Mouse (Mus musculus): ENCODE results near the gene Thsd4. TPM values are rescaled to one million over a fixed set of nuclear protein-coding genes. Genes with fewer than 3 reads are reported as not detected.

Gene Thsd4
- total RNA-seq, 1 experiment: 1.6 TPM

- no peaks in the 10 kb centered on the region for H3K9me3 ChIP-seq (ENCODE audit: control insufficient read depth, insufficient read depth, low read depth, low read length)
- DNase-seq (ENCODE audit: low read depth, low spot score): no peak
- H3K9ac ChIP-seq (ENCODE audit: insufficient read depth, low read depth, low read length, poor library complexity, severe bottlenecking): no peak overlapping the region
- no peak overlapping the region for H3K4me3 ChIP-seq (ENCODE audit: insufficient read depth in 1 of 2, low read depth in 1 of 2, low read length in 2 of 2, poor library complexity in 1 of 2, severe bottlenecking in 1 of 2)
- H3K4me1 ChIP-seq (ENCODE audit: control insufficient read depth in 2 of 2, insufficient read depth in 2 of 2, low read length in 2 of 2, poor library complexity in 1 of 2): no peaks in the 10 kb centered on the region
- TF ChIP-seq MAFK (IDR thresholded peaks at IDR 0.05; ENCODE audit: insufficient read depth, low read depth, low read length): no peak
- no peak for TF ChIP-seq ZNF384 (IDR thresholded peaks at IDR 0.05; ENCODE audit: low read depth, low read length)
- TF ChIP-seq ZC3H11A (IDR thresholded peaks at IDR 0.05; ENCODE audit: borderline replicate concordance, low read depth, low read length): no peak
- no peak for TF ChIP-seq CHD2 (IDR thresholded peaks at IDR 0.05; ENCODE audit: low read depth, low read length)
- no peak for TF ChIP-seq HCFC1 (IDR thresholded peaks at IDR 0.05; ENCODE audit: borderline replicate concordance, insufficient read depth, low read length)
- no peak overlapping the region for H3K27ac ChIP-seq (ENCODE audit: insufficient read depth, low read depth, low read length, poor library complexity, severe bottlenecking)
- no peaks in the 10 kb centered on the region for H3K36me3 ChIP-seq (ENCODE audit: control insufficient read depth, insufficient read depth, low read length, poor library complexity, severe bottlenecking)
- in situ Hi-C loops (cut with MboI; ENCODE audit: low sequenced_read_pairs in 2 of 2, unreplicated experiment in 2 of 2): no loop called here
Measured at GRCm38 (mm10) chr9:60398073-60398472, 123.8 kb downstream of the Thsd4 start.

- Histone ChIP-seq H3K9me3 (ENCODE audit: control insufficient read depth, insufficient read depth, low read depth, low read length) (no peaks in the 10 kb centered on the region), H3K9ac (ENCODE audit: insufficient read depth, low read depth, low read length, poor library complexity, severe bottlenecking) (no peak overlapping the region), H3K4me1 (ENCODE audit: control insufficient read depth in 2 of 2, insufficient read depth in 2 of 2, low read length in 2 of 2, poor library complexity in 1 of 2) (no peaks in the 10 kb centered on the region), H3K4me3 (ENCODE audit: insufficient read depth in 1 of 2, low read depth in 1 of 2, low read length in 2 of 2, poor library complexity in 1 of 2, severe bottlenecking in 1 of 2) (no peak overlapping the region), H3K36me3 (ENCODE audit: control insufficient read depth, insufficient read depth, low read length, poor library complexity, severe bottlenecking) (no peaks in the 10 kb centered on the region), H3K27ac (ENCODE audit: insufficient read depth, low read depth, low read length, poor library complexity, severe bottlenecking) (no peak overlapping the region)
- no peak for TF ChIP-seq ZNF384 (IDR thresholded peaks at IDR 0.05; ENCODE audit: low read depth, low read length)
- TF ChIP-seq CHD2 (IDR thresholded peaks at IDR 0.05; ENCODE audit: low read depth, low read length): no peak
- in situ Hi-C loops (cut with MboI; ENCODE audit: low sequenced_read_pairs in 2 of 2, unreplicated experiment in 2 of 2): no loop called here
- DNase-seq (ENCODE audit: low read depth, low spot score): no peak
Measured at GRCm38 (mm10) chr9:60396096-60396495, 125.8 kb downstream of the Thsd4 start.

GRCm38 (mm10) chr9:60392916-60393315 is 128.9 kb downstream of the Thsd4 start:
- TF ChIP-seq HCFC1 (IDR thresholded peaks at IDR 0.05; ENCODE audit: borderline replicate concordance, insufficient read depth, low read length): no peak
- TF ChIP-seq ZC3H11A (IDR thresholded peaks at IDR 0.05; ENCODE audit: borderline replicate concordance, low read depth, low read length): no peak
- TF ChIP-seq MAFK (IDR thresholded peaks at IDR 0.05; ENCODE audit: insufficient read depth, low read depth, low read length): no peak
- no peak for TF ChIP-seq ZNF384 (IDR thresholded peaks at IDR 0.05; ENCODE audit: low read depth, low read length)
- TF ChIP-seq CHD2 (IDR thresholded peaks at IDR 0.05; ENCODE audit: low read depth, low read length): no peak
- in situ Hi-C loops (cut with MboI; ENCODE audit: low sequenced_read_pairs in 2 of 2, unreplicated experiment in 2 of 2): no loop called here
- Histone ChIP-seq H3K9ac (ENCODE audit: insufficient read depth, low read depth, low read length, poor library complexity, severe bottlenecking) (no peak overlapping the region), H3K4me3 (ENCODE audit: insufficient read depth in 1 of 2, low read depth in 1 of 2, low read length in 2 of 2, poor library complexity in 1 of 2, severe bottlenecking in 1 of 2) (no peak overlapping the region), H3K27ac (ENCODE audit: insufficient read depth, low read depth, low read length, poor library complexity, severe bottlenecking) (no peak overlapping the region), H3K4me1 (ENCODE audit: control insufficient read depth in 2 of 2, insufficient read depth in 2 of 2, low read length in 2 of 2, poor library complexity in 1 of 2) (no peaks in the 10 kb centered on the region), H3K36me3 (ENCODE audit: control insufficient read depth, insufficient read depth, low read length, poor library complexity, severe bottlenecking) (no peaks in the 10 kb centered on the region), H3K9me3 (ENCODE audit: control insufficient read depth, insufficient read depth, low read depth, low read length) (no peaks in the 10 kb centered on the region)
- no peak for DNase-seq (ENCODE audit: low read depth, low spot score)

- no peaks in the 10 kb centered on the region for H3K36me3 ChIP-seq (ENCODE audit: control insufficient read depth, insufficient read depth, low read length, poor library complexity, severe bottlenecking)
- no peak for DNase-seq (ENCODE audit: low read depth, low spot score)
- no peak overlapping the region for H3K27ac ChIP-seq (ENCODE audit: insufficient read depth, low read depth, low read length, poor library complexity, severe bottlenecking)
- H3K4me1 ChIP-seq (ENCODE audit: control insufficient read depth in 2 of 2, insufficient read depth in 2 of 2, low read length in 2 of 2, poor library complexity in 1 of 2): no peaks in the 10 kb centered on the region
- in situ Hi-C loops (cut with MboI; ENCODE audit: low sequenced_read_pairs in 2 of 2, unreplicated experiment in 2 of 2): no loop called here
- TF ChIP-seq ZNF384 (IDR thresholded peaks at IDR 0.05; ENCODE audit: low read depth, low read length) (no peak), HCFC1 (IDR thresholded peaks at IDR 0.05; ENCODE audit: borderline replicate concordance, insufficient read depth, low read length) (no peak), CHD2 (IDR thresholded peaks at IDR 0.05; ENCODE audit: low read depth, low read length) (no peak), ZC3H11A (IDR thresholded peaks at IDR 0.05; ENCODE audit: borderline replicate concordance, low read depth, low read length) (no peak), MAFK (IDR thresholded peaks at IDR 0.05; ENCODE audit: insufficient read depth, low read depth, low read length) (no peak)
- no peaks in the 10 kb centered on the region for H3K9me3 ChIP-seq (ENCODE audit: control insufficient read depth, insufficient read depth, low read depth, low read length)
- H3K4me3 ChIP-seq (ENCODE audit: insufficient read depth in 1 of 2, low read depth in 1 of 2, low read length in 2 of 2, poor library complexity in 1 of 2, severe bottlenecking in 1 of 2): no peak overlapping the region
- no peak overlapping the region for H3K9ac ChIP-seq (ENCODE audit: insufficient read depth, low read depth, low read length, poor library complexity, severe bottlenecking)
Measured at GRCm38 (mm10) chr9:60384751-60385150, 137.1 kb downstream of the Thsd4 start.

- in situ Hi-C loops (cut with MboI; ENCODE audit: low sequenced_read_pairs in 2 of 2, unreplicated experiment in 2 of 2): no loop called here
- no peaks in the 10 kb centered on the region for H3K36me3 ChIP-seq (ENCODE audit: control insufficient read depth, insufficient read depth, low read length, poor library complexity, severe bottlenecking)
- H3K9me3 ChIP-seq (ENCODE audit: control insufficient read depth, insufficient read depth, low read depth, low read length): no peaks in the 10 kb centered on the region
- TF ChIP-seq ZC3H11A (IDR thresholded peaks at IDR 0.05; ENCODE audit: borderline replicate concordance, low read depth, low read length) (no peak), MAFK (IDR thresholded peaks at IDR 0.05; ENCODE audit: insufficient read depth, low read depth, low read length) (no peak), HCFC1 (IDR thresholded peaks at IDR 0.05; ENCODE audit: borderline replicate concordance, insufficient read depth, low read length) (no peak), ZNF384 (IDR thresholded peaks at IDR 0.05; ENCODE audit: low read depth, low read length) (no peak)
- no peak overlapping the region for H3K27ac ChIP-seq (ENCODE audit: insufficient read depth, low read depth, low read length, poor library complexity, severe bottlenecking)
- H3K4me3 ChIP-seq (ENCODE audit: insufficient read depth in 1 of 2, low read depth in 1 of 2, low read length in 2 of 2, poor library complexity in 1 of 2, severe bottlenecking in 1 of 2): no peak overlapping the region
- H3K4me1 ChIP-seq (ENCODE audit: control insufficient read depth in 2 of 2, insufficient read depth in 2 of 2, low read length in 2 of 2, poor library complexity in 1 of 2): no peaks in the 10 kb centered on the region
- no peak for DNase-seq (ENCODE audit: low read depth, low spot score)
- no peak overlapping the region for H3K9ac ChIP-seq (ENCODE audit: insufficient read depth, low read depth, low read length, poor library complexity, severe bottlenecking)
Measured at GRCm38 (mm10) chr9:60382941-60383340, 138.9 kb downstream of the Thsd4 start.
